Mouse (Mus musculus) liver, embryonic 15.5 days (tissue): ENCODE data around the gene Slc9b1. TPM values are rescaled to one million over a fixed set of nuclear protein-coding genes. Genes with fewer than 3 reads are reported as not detected.

Experiments
- ATAC-seq: fragments of 200-750 bp; cut with Nextera tagmentation; 2 replicates; pipeline ENCODE4 v1.8.0; 2017; ENCODE audit warnings: moderate number of reproducible peaks, mild to moderate bottlenecking, moderate library complexity; ENCODE audit not compliant: insufficient read depth
- H3K27ac ChIP-seq: fragments of 300-500 bp; sonication (generic); replicated peaks from 2 replicates; pipeline ENCODE4 v1.5.1; 2015; ENCODE audit warnings: mild to moderate bottlenecking, inconsistent platforms
- H3K27me3 ChIP-seq: fragments of 300-500 bp; sonication (generic); 2 replicates; pipeline ENCODE4 v1.6.1; 2015; ENCODE audit warnings: mild to moderate bottlenecking, inconsistent platforms
- H3K36me3 ChIP-seq: fragments of 300-500 bp; sonication (generic); replicated peaks from 2 replicates; pipeline ENCODE4 v1.6.1; 2015; ENCODE audit warnings: moderate library complexity, mild to moderate bottlenecking, inconsistent platforms
- H3K4me1 ChIP-seq: fragments of 300-500 bp; sonication (generic); replicated peaks from 2 replicates; pipeline ENCODE4 v1.6.1; 2015; ENCODE audit warnings: inconsistent platforms
- H3K4me2 ChIP-seq: fragments of 300-500 bp; sonication (generic); 2 replicates; pipeline ENCODE4 v1.6.1; 2015; ENCODE audit warnings: moderate library complexity, mild to moderate bottlenecking, inconsistent platforms
- H3K4me3 ChIP-seq: fragments of 300-500 bp; sonication (generic); replicated peaks from 2 replicates; pipeline ENCODE4 v1.5.1; 2015; ENCODE audit warnings: mild to moderate bottlenecking, inconsistent platforms
- H3K9ac ChIP-seq: fragments of 300-500 bp; sonication (generic); 2 replicates; pipeline ENCODE4 v1.6.1; 2015; ENCODE audit warnings: moderate library complexity, mild to moderate bottlenecking, inconsistent platforms
- H3K9me3 ChIP-seq: fragments of 300-500 bp; sonication (generic); replicated peaks from 2 replicates; pipeline ENCODE4 v1.6.1; 2016; ENCODE audit warnings: inconsistent platforms
- WGBS: fragments of 180-500 bp; shearing (Covaris S2); methylation state at CpG from one replicate; pipeline ENCODE4 v1.1.7; 2015; ENCODE audit warnings: mixed read lengths; ENCODE audit not compliant: insufficient replicate concordance; 5-methylcytosine and 5-hydroxymethylcytosine counted together
- polyA plus RNA-seq: library from polyadenylated mRNA; unstranded; fragments of >200 nt; fragmentation: Nextera tagmentation; extraction: Ambion mirVana; gene quantifications from 2 replicates; pipeline ENCODE4 v1.2.1, GENCODE M21; 2015

Gene Slc9b1
- polyA plus RNA-seq, 1 experiment from 2014 or later: not detected

GRCm38 (mm10) chr3:135324354-135324753, 23.5 kb upstream of the Slc9b1 start:
- H3K27me3 ChIP-seq: no peaks in the 10 kb centered on the region
- 56% methylated on average over 6 of the region's 6 CpGs for WGBS
- H3K9ac ChIP-seq: no peak overlapping the region
- no peaks in the 10 kb centered on the region for H3K36me3 ChIP-seq
- H3K4me2 ChIP-seq: no peak overlapping the region
- ATAC-seq: no peak
- no peaks in the 10 kb centered on the region for H3K4me1 ChIP-seq
- H3K27ac ChIP-seq: no peak overlapping the region
- H3K4me3 ChIP-seq: no peak overlapping the region
- no peaks in the 10 kb centered on the region for H3K9me3 ChIP-seq

- H3K9me3 ChIP-seq: no peaks in the 10 kb centered on the region
- 68% methylated on average over 6 of the region's 6 CpGs for WGBS
Observed at GRCm38 (mm10) chr3:135327176-135327575, 20.7 kb upstream of the Slc9b1 start.

GRCm38 (mm10) chr3:135327601-135328000, 20.2 kb upstream of the Slc9b1 start:
- Histone ChIP-seq H3K4me3 (no peak overlapping the region), H3K4me2 (no peak overlapping the region), H3K9ac (no peak overlapping the region), H3K27me3 (no peaks in the 10 kb centered on the region), H3K9me3 (no peaks in the 10 kb centered on the region), H3K27ac (no peak overlapping the region), H3K4me1 (no peaks in the 10 kb centered on the region), H3K36me3 (no peaks in the 10 kb centered on the region)
- 38% methylated on average over 2 of the region's 2 CpGs for WGBS
- ATAC-seq: no peak

More at GRCm38 (mm10) chr3:135327176-135327575, 20.7 kb upstream of the Slc9b1 start:
- H3K4me1 ChIP-seq: no peaks in the 10 kb centered on the region
- no peaks in the 10 kb centered on the region for H3K36me3 ChIP-seq
- H3K9ac ChIP-seq: no peak overlapping the region
- H3K4me3 ChIP-seq: no peak overlapping the region
- no peak overlapping the region for H3K27ac ChIP-seq
- no peaks in the 10 kb centered on the region for H3K27me3 ChIP-seq
- no peak overlapping the region for H3K4me2 ChIP-seq
- ATAC-seq: no peak

- 28% methylated on average over 3 of the region's 3 CpGs for WGBS
- Histone ChIP-seq H3K4me1 (no peaks in the 10 kb centered on the region), H3K27ac (no peak overlapping the region), H3K9ac (no peak overlapping the region), H3K27me3 (no peaks in the 10 kb centered on the region), H3K4me2 (no peak overlapping the region), H3K36me3 (no peaks in the 10 kb centered on the region), H3K4me3 (no peak overlapping the region), H3K9me3 (no peaks in the 10 kb centered on the region)
- ATAC-seq: no peak
Observed at GRCm38 (mm10) chr3:135328560-135328959, 19.3 kb upstream of the Slc9b1 start.

GRCm38 (mm10) chr3:135332691-135333090, 15.1 kb upstream of the Slc9b1 start:
- no peak for ATAC-seq
- Histone ChIP-seq H3K9me3 (no peaks in the 10 kb centered on the region), H3K36me3 (no peaks in the 10 kb centered on the region), H3K9ac (no peak overlapping the region), H3K27ac (no peak overlapping the region), H3K27me3 (no peaks in the 10 kb centered on the region), H3K4me2 (no peak overlapping the region), H3K4me3 (no peak overlapping the region), H3K4me1 (no peaks in the 10 kb centered on the region)

- no peak for ATAC-seq
Observed at GRCm38 (mm10) chr3:135333763-135334162, 14.1 kb upstream of the Slc9b1 start.

GRCm38 (mm10) chr3:135349022-135349421, 1.2 kb downstream of the Slc9b1 start:
- no peak overlapping the region for H3K27ac ChIP-seq
- no peaks in the 10 kb centered on the region for H3K36me3 ChIP-seq
- no peak overlapping the region for H3K9ac ChIP-seq
- no peaks in the 10 kb centered on the region for H3K4me1 ChIP-seq
- no peak for ATAC-seq
- H3K9me3 ChIP-seq: no peaks in the 10 kb centered on the region
- no peaks in the 10 kb centered on the region for H3K27me3 ChIP-seq
- no peak overlapping the region for H3K4me2 ChIP-seq
- H3K4me3 ChIP-seq: no peak overlapping the region

More at GRCm38 (mm10) chr3:135333763-135334162, 14.1 kb upstream of the Slc9b1 start:
- 49% methylated on average over 4 of the region's 4 CpGs for WGBS
- no peak overlapping the region for H3K4me3 ChIP-seq
- no peaks in the 10 kb centered on the region for H3K4me1 ChIP-seq
- H3K9ac ChIP-seq: no peak overlapping the region
- H3K4me2 ChIP-seq: no peak overlapping the region
- H3K36me3 ChIP-seq: no peaks in the 10 kb centered on the region
- H3K27me3 ChIP-seq: no peaks in the 10 kb centered on the region
- H3K27ac ChIP-seq: no peak overlapping the region
- H3K9me3 ChIP-seq: no peaks in the 10 kb centered on the region

GRCm38 (mm10) chr3:135351857-135352256, 4.0 kb downstream of the Slc9b1 start:
- Histone ChIP-seq H3K9ac (no peak overlapping the region), H3K4me3 (no peak overlapping the region), H3K27me3 (no peaks in the 10 kb centered on the region), H3K27ac (no peak overlapping the region), H3K4me1 (no peaks in the 10 kb centered on the region), H3K4me2 (no peak overlapping the region), H3K36me3 (no peaks in the 10 kb centered on the region), H3K9me3 (no peaks in the 10 kb centered on the region)
- 70% methylated on average over 3 of the region's 3 CpGs for WGBS
- no peak for ATAC-seq

GRCm38 (mm10) chr3:135357394-135357793, 9.6 kb downstream of the Slc9b1 start:
- no peaks in the 10 kb centered on the region for H3K9me3 ChIP-seq
- H3K27me3 ChIP-seq: no peaks in the 10 kb centered on the region
- no peak overlapping the region for H3K4me2 ChIP-seq
- H3K27ac ChIP-seq: no peak overlapping the region
- H3K36me3 ChIP-seq: no peaks in the 10 kb centered on the region
- H3K4me3 ChIP-seq: no peak overlapping the region
- no peaks in the 10 kb centered on the region for H3K4me1 ChIP-seq
- H3K9ac ChIP-seq: no peak overlapping the region
- WGBS: 53% methylated on average over 4 of the region's 4 CpGs
- ATAC-seq: no peak

GRCm38 (mm10) chr3:135375836-135376235, 28.0 kb downstream of the Slc9b1 start:
- no peak for ATAC-seq
- WGBS: 58% methylated on average over 3 of the region's 3 CpGs
- Histone ChIP-seq H3K9me3 (no peaks in the 10 kb centered on the region), H3K27me3 (no peaks in the 10 kb centered on the region), H3K4me1 (no peaks in the 10 kb centered on the region), H3K27ac (no peak overlapping the region), H3K4me2 (no peak overlapping the region), H3K9ac (no peak overlapping the region), H3K36me3 (no peaks in the 10 kb centered on the region), H3K4me3 (no peak overlapping the region)

GRCm38 (mm10) chr3:135377445-135377844, 29.6 kb downstream of the Slc9b1 start:
- Histone ChIP-seq H3K27ac (no peak overlapping the region), H3K9me3 (no peaks in the 10 kb centered on the region), H3K36me3 (no peaks in the 10 kb centered on the region), H3K4me3 (no peak overlapping the region), H3K27me3 (no peaks in the 10 kb centered on the region), H3K4me1 (no peaks in the 10 kb centered on the region), H3K9ac (no peak overlapping the region), H3K4me2 (no peak overlapping the region)
- WGBS: 68% methylated on average over 10 of the region's 10 CpGs
- ATAC-seq: no peak

- no peak for ATAC-seq
- no peaks in the 10 kb centered on the region for H3K36me3 ChIP-seq
- no peaks in the 10 kb centered on the region for H3K27me3 ChIP-seq
- no peaks in the 10 kb centered on the region for H3K4me1 ChIP-seq
- no peaks in the 10 kb centered on the region for H3K9me3 ChIP-seq
- H3K27ac ChIP-seq: no peak overlapping the region
- no peak overlapping the region for H3K4me3 ChIP-seq
- 67% methylated on average over 4 of the region's 4 CpGs for WGBS
- H3K4me2 ChIP-seq: no peak overlapping the region
- no peak overlapping the region for H3K9ac ChIP-seq
Observed at GRCm38 (mm10) chr3:135379868-135380267, 32.0 kb downstream of the Slc9b1 start.
